Mouse (Mus musculus) T-cell, adult 66 days (primary cell): ENCODE measurements around the gene Chid1. TPM values are rescaled to one million over a fixed set of nuclear protein-coding genes. Genes with fewer than 3 reads are reported as not detected.

Source experiments
- total RNA-seq, 2 experiments: library from RNA; stranded (reverse); gene quantifications; 3 replicates in 1 of 2; 4 replicates in 1 of 2; pipeline ENCODE4 v1.2.4; 2023

The Chid1 gene
- 10 to 100 TPM; 21.1 to 31.6 TPM for total RNA-seq

GRCm38 (mm10) chr7:141539556-141540311 is at the start of gene Chid1:
Chid1 (minus strand) TSS chr7:141539857.

GRCm38 (mm10) chr7:141561682-141562391 is 22.2 kb upstream of the Chid1 start, which contains the start of gene Ap2a2:
Ap2a2 (plus strand) TSS chr7:141562173.

DNA sequence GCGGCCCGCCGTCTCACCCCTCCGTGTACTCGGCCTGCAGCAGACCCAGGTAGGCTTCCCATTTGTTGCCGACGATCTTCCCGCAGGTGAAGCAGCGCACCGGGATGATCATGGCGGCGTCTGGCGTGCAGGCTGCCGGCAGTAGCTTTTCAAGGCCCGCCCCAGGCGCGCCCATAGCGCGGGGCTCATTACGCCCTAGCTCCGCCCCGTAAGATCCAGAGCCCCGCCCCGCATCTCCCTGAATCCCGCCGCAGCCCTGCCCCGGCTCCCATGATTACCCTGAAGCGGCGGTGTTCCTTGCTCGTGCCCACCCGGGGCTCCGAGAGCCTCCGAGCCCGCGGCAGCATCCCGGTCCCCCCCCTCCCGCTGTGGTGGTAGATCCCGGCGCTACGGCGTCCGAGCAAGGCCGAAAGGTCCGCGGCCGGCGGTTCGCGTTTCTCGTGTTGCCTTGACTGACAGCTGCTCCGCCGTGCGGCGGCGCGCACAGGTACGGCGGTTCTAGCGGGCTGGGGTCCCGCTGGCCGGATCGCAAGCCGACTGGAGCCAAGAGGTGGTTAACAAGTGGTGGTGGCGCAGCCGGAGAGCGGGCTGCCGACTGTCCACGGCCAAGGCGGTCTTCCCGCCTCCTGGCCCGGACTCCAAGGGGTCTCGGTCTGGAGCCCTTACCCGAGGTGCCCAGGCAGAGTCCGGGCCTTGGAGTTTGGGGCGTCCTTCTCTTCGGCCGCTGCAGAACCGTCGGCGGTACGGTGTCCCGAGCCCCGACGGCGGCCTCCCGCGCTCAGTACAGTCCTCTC is 64.4 kb downstream of the Chid1 start, which contains the start of the genes Polr2l and Tspan4:
TSS of gene Polr2l (minus strand) at position 122 of the 794 bp plus-strand sequence.
TSS of gene Tspan4 (plus strand) at position 230 of the 794 bp plus-strand sequence.

DNA sequence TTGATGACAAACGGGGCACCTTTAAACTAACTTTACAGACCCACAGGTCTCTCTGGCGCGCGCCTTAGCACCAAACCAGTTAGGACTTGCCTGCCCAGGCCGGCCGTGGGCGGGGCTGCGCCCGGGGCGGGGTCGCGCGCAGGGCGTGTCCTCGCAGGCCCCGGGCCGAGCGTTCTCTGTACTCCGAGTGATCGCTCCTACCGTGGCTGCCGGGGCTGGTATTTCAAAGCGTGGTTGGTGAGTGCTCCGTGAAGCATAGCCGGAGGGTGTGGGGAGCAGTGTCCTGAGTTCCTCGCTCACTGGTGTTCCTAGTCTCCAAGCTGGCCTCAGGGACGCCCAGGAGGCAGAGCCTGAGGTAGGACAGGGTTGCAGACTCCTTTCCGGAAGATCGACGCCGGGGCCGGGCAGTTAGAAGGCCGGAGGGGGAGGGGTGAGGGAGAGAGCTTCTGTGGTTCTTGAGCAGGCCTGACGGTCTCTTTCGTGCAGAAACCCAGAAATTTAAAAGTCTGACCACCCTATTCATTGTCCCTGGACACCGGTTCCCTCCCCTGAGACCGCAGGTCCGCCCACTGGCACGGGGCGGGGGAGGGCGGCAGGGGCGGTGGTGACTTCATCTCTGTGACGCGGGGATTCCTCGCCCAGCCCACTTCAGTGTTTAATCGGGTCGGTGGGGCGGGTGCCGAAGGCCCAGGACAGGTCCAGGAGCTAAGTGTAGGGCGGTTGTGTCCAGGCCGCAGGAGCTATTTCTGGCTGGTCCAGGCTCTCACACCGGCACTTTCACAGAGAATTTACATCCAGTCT is 72.2 kb downstream of the Chid1 start, which contains the start of gene Cd151:
TSS of gene Cd151 (plus strand) at position 163 of the 801 bp plus-strand sequence.

DNA sequence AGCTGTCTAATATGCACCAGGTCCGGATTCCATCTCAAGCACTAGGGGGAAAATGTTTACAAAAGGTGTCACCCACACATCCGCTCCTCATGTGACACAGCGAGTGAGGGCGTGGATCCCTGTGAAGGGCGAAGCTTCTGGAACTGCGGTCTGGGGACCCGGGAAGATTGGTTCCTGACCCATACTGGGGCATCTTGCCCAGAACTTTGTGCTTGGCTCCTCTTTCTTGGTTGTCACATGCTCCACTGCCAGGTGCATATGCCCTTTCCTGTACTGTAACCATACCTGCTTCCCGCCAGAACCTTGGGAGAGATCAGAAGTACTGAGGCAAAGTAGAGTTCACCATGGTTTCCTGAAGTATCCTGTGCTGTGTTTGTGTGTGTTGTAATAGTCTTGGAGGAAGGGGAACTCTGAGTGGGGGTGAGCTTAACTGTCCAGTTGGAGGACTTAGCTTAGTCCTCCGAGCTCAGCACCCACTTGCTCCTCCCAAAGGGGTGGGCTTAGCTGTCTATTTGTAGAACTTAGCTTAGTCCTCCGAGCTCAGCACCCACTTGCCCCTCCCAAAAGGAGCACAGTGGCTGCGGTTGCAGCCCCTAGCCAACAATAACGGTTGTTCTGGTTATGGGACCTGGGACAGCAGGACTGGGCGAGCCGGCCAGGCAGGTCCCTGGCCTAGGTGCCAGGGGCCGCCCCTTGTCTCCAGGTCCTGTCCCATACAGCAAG is 79.1 kb downstream of the Chid1 start, which contains the start of gene Cracr2b:
TSS of gene Cracr2b (plus strand) at position 704 of the 723 bp plus-strand sequence.

DNA sequence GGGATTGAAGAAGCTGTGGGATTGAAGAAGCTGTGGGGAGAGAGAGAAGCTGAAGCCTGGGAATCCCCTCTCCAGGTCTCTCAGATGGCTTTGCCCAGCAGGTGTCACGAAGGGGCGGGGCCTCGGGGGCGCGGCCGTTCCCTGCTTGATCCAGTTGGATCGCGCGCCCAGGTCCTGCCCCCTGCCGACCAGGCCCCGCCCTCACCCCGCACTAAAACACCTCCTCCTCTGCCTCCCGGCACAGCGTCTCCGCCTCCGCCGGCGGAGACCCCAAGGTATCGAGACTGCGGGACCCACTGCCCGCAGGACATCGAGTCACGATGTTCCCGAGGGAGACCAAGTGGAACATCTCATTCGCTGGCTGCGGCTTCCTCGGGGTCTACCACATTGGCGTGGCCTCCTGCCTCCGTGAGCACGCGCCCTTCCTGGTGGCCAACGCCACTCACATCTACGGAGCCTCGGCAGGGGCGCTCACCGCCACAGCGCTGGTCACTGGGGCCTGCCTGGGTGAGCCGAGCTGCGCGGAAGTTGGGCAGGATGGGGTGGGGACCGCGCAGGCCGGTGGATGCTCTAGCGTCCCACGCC is 84.6 kb downstream of the Chid1 start, which contains the start of gene Pnpla2:
TSS of gene Pnpla2 (plus strand) at position 232 of the 585 bp plus-strand sequence.

DNA sequence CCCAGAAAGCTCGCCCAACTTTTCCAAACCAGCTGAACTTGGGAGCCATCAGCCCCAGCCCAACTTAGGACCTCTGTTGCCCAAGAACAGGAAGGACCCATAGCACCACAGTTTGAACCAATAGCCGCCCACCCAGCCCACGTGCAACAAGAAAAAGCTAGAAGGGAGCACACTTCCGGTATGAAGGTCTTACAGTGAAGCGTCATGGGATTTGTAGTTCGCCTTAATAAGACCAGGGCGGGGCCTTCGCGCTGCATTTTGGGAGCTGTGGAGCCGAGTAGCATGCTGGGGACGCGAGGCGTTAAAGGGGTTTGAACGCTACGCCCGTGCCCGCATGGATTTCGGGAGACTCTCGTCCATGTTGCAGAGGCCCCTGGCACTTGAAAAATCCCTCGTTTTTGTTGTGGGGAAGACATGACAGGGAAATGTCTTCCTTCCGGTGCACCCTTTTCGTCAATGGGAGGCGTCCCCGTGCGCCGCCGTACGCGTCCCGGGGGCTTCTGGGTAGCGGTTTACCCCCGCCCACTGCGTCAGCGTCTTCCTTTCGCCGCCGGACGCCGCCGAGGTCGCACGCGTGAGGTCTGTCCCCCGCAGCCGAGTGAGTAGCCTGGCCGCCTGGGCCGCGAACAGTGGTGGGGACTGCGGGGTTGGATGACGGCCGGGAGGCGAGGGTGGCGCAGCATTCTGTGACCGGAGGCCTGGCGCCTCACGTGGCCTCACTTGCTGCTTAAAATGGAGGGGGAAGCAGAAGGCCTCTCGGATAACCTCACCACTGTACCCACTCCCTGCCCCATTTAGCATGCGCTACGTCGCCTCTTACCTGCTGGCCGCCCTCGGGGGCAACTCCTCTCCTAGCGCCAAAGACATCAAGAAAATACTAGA is 92.3 kb downstream of the Chid1 start, which contains the start of gene Rplp2:
TSS of gene Rplp2 (plus strand) at position 261 of the 882 bp plus-strand sequence.

DNA sequence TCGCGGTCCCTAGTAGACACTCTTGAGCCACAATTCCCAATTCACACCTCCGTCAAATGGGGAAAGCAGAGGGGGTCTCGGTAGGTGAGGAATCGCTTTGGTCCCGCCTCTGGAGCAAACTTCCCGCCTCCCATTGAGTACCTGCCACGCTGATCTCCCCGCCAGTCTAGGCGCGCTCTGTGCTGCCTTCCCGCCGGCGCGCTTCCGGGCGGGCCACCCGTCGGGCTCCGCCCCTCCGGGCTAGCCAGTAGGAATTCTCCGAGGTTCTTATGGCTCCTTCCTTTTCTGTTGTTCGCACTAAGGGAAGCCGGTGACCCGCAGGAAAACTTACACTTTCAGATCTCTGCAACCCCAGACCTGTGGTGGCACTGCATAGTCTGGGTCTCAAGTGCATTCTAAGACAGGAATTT is 95.8 kb downstream of the Chid1 start, which contains the start of gene Pidd1:
TSS of gene Pidd1 (minus strand) at position 198 of the 410 bp plus-strand sequence.

Other genes with a start within 250 kb of the Chid1 start
- not detected for gene Drd4, start 247.9 kb downstream of the Chid1 start, total RNA-seq
- gene Deaf1, start 212.2 kb downstream of the Chid1 start, total RNA-seq = 10 to 100 TPM; 65.6 to 68.5 TPM
- gene Tmem80, start 212.1 kb downstream of the Chid1 start, total RNA-seq = 10 to 100 TPM; 20.7 to 21.2 TPM
- under 1 TPM in 1 of 2 experiments, not detected in 1; 0.80 TPM for gene Eps8l2, start 201.0 kb downstream of the Chid1 start, total RNA-seq
- 100 to 1,000 TPM in 1 of 2 experiments, 10 to 100 TPM in 1; 93.1 to 107 TPM for gene Taldo1, start 147.7 kb downstream of the Chid1 start, total RNA-seq
- 10 to 100 TPM; 38.3 to 40.0 TPM for gene Gatd1, start 125.7 kb downstream of the Chid1 start, total RNA-seq
- not detected for gene Cend1, start 110.4 kb downstream of the Chid1 start, total RNA-seq
- gene Slc25a22, start 102.0 kb downstream of the Chid1 start, total RNA-seq = 10 to 100 TPM; 55.0 to 76.6 TPM
- gene Pidd1, start 95.8 kb downstream of the Chid1 start, total RNA-seq = 1 to 10 TPM; 2.4 to 5.7 TPM
- 1,000 to 10,000 TPM; 3,530 to 3,735 TPM for gene Rplp2, start 92.5 kb downstream of the Chid1 start, total RNA-seq
- gene Pnpla2, start 84.7 kb downstream of the Chid1 start, total RNA-seq = 10 to 100 TPM; 52.1 to 58.8 TPM
- 1 to 10 TPM in 1 of 2 experiments, not detected in 1; 1.0 TPM for gene Cracr2b, start 78.8 kb downstream of the Chid1 start, total RNA-seq
- gene Cd151, start 72.5 kb downstream of the Chid1 start, total RNA-seq = 1 to 10 TPM; 7.2 to 8.9 TPM
- 10 to 100 TPM; 17.0 to 21.1 TPM for gene Polr2l, start 64.7 kb downstream of the Chid1 start, total RNA-seq
- 1 to 10 TPM; 2.2 to 2.8 TPM for gene Tspan4, start 64.6 kb downstream of the Chid1 start, total RNA-seq
- 10 to 100 TPM; 53.8 to 54.1 TPM for gene Ap2a2, start 22.3 kb upstream of the Chid1 start, total RNA-seq
- gene Muc6, start 115.5 kb upstream of the Chid1 start, total RNA-seq = under 1 TPM in 1 of 2 experiments, not detected in 1; 0.06 TPM
- gene Muc2, start 150.5 kb upstream of the Chid1 start, total RNA-seq = not detected
- gene Muc5ac, start 249.1 kb upstream of the Chid1 start, total RNA-seq = not detected